22 mouse cellular contexts compared by ENCODE assay signal in the genomic region with DNA sequence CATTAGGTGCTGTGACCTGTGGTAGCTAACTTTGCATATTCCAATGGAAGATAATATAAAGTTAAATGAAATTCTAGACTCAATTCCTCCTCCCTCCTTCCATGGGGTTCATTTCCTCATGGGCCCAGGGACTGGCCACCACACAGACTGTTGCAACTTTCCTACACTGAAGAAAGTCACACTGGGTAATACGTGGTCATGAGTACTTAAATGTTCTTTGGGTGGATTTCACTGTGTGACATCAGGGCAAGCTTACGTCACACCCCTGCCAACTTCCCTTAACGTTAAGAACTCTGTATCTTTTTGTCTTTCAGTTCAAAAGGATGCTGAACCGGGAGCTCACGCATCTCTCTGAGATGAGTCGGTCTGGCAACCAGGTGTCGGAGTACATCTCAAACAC.
"Had no signal": no experiment of that assay in that cellular context is flagged by ENCODE, and none has a peak within 500 bp of the region (broad histone marks: within the 10 kb centered on the region; RNA-seq: fewer than 3 reads in every experiment).

No protein-coding gene starts in this region.

- H3K4me1 ChIP-seq: limb, embryonic 12.5 days; limb, embryonic 15.5 days; liver, embryonic 12.5 days; liver, embryonic 15.5 days; midbrain, embryonic 10.5 days had no signal

- H3K9ac ChIP-seq: limb, embryonic 12.5 days; limb, embryonic 15.5 days; liver, embryonic 12.5 days; liver, embryonic 15.5 days; midbrain, embryonic 13.5 days had no signal

- H3K27ac ChIP-seq: kidney, postnatal 0 days; left cerebral cortex, adult 2 months; limb, embryonic 12.5 days; limb, embryonic 15.5 days; liver, embryonic 12.5 days; liver, embryonic 15.5 days; midbrain, embryonic 10.5 days; midbrain, embryonic 13.5 days; stomach, postnatal 0 days had no signal

- H3K4me2 ChIP-seq: limb, embryonic 12.5 days; limb, embryonic 15.5 days; liver, embryonic 12.5 days; liver, embryonic 15.5 days; midbrain, embryonic 13.5 days had no signal

- H3K27me3 ChIP-seq: limb, embryonic 12.5 days; limb, embryonic 15.5 days; liver, embryonic 12.5 days; liver, embryonic 15.5 days; megakaryocyte, embryonic 14.5 days; midbrain, embryonic 13.5 days had no signal

- ATAC-seq: liver, embryonic 12.5 days; midbrain, embryonic 13.5 days; midbrain, embryonic 16.5 days had no signal

- H3K9me3 ChIP-seq: limb, embryonic 12.5 days; limb, embryonic 15.5 days; liver, embryonic 12.5 days; liver, embryonic 15.5 days; midbrain, embryonic 10.5 days; midbrain, embryonic 13.5 days had no signal

- DNase-seq: kidney, adult 2 months; kidney, postnatal 25 days; layer of hippocampus, postnatal 36 days; left cerebral cortex, postnatal 4 days; lung, adult 2 months; lung, postnatal 14 days; lung, postnatal 4 days; right cerebral cortex, adult 18-20 months; right cerebral cortex, postnatal 14 days; right cerebral cortex, postnatal 4 days; thymus, postnatal 25 days had no signal

- H3K4me3 ChIP-seq: left cerebral cortex, adult 2 months; limb, embryonic 12.5 days; limb, embryonic 15.5 days; liver, embryonic 12.5 days; liver, embryonic 15.5 days; megakaryocyte, embryonic 14.5 days; midbrain, embryonic 10.5 days; midbrain, embryonic 13.5 days had no signal
